Comparison of ENCODE assay signal across 24 mouse cellular contexts in the genomic region with DNA sequence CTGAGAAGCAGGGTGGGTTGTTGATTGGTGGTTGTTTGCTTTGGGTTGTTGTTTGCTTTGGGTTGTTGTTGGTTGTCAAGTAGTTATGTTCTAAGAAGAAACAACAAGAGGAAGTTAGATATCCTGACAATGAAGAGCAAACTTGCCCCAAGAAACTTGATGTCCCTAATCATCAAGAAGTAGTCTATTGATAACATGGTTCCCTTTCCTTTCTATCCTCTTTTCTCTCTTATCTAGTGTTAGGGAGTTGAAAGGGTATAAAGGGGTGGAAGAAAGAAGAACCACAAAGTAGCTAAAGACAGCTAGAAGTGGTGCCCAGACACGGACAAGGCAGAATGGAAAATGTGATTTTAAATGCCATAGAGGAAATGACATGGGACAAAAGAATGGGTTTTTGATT. TPM values are rescaled to one million over a fixed set of nuclear protein-coding genes. Genes with fewer than 3 reads are reported as not detected.
DNase-seq lines count a peak whose midpoint lies in the region; ATAC-seq and TF ChIP-seq lines count a peak whose summit lies in the region.
"Had no signal": no experiment of that assay in that cellular context is flagged by ENCODE, and none has a peak within 500 bp of the region (broad histone marks: within the 10 kb centered on the region; RNA-seq: fewer than 3 reads in every experiment).

No protein-coding gene starts in this region.

- no peak overlapping the region for H3K4me3 ChIP-seq in MEL (ENCODE audit: control insufficient read depth in 1 of 2, insufficient read depth in 1 of 2, low read depth in 2 of 2, low read length in 2 of 2)

- no peaks in the 10 kb centered on the region for H3K79me2 ChIP-seq in MEL (ENCODE audit: control insufficient read depth, insufficient read depth, low read length, poor library complexity)

- H3K9me3 ChIP-seq in MEL (replicated peaks; ENCODE audit: insufficient read depth, low read length): no peaks in the 10 kb centered on the region
- H3K9me3 ChIP-seq: G1E had no signal

- no peak for TF ChIP-seq CTCF in MEL (IDR thresholded peaks at IDR 0.05 in 2 of 3, conservative IDR thresholded peaks at IDR 0.05 in 1 of 3; ENCODE audit: control insufficient read depth in 1 of 3, insufficient read depth in 1 of 3, low read depth in 2 of 3, low read length in 3 of 3, poor library complexity in 1 of 3, severe bottlenecking in 1 of 3)

- H3K27me3 ChIP-seq in MEL (ENCODE audit: control insufficient read depth in 1 of 2, insufficient read depth in 2 of 2, low read length in 2 of 2): no peaks in the 10 kb centered on the region
- H3K27me3 ChIP-seq: CH12.LX, Patski had no signal

- intact Hi-C loops in heart, postnatal 25 days (cut with DNase I): no loop called here

- peak; percentile 18; the same call in 1 of the 2 replicates for ATAC-seq in common myeloid progenitor, adult 5-6 weeks (replicated peaks; ENCODE audit: low read depth, poor library complexity, severe bottlenecking)
- ATAC-seq: activated CD4-positive, CD25-positive, alpha-beta regulatory T cell, adult 4 months; CD4-positive, CD25-positive, alpha-beta regulatory T cell, adult 4 months; Patski had no signal

- peaks cover 3 to 18% of the 10 kb centered on the region in 2 experiments; a peak in 3 of 4 replicates for H3K4me1 ChIP-seq in MEL (ENCODE audit: control insufficient read depth in 1 of 2, insufficient read depth in 2 of 2, low read length in 2 of 2)

- peak; percentile 83 to 88 for TF ChIP-seq EP300 in MEL (IDR thresholded peaks at IDR 0.05; ENCODE audit: low read depth in 1 of 2, low read length in 2 of 2)

- DNase-seq in heart, adult 11 months: peak; percentile 31
- no peak for DNase-seq in heart, postnatal 25 days (ENCODE audit: low spot score)
- DNase-seq in MEL (ENCODE audit: low read depth, low spot score) (peak; percentile 70), MEL-GATA-1-ER (ENCODE audit: extremely low read depth, low read depth) (peak; percentile 58)
- no peak for DNase-seq in lung, postnatal 14 days
- no peak for DNase-seq in left cerebral cortex, adult 8-10 months (ENCODE audit: low spot score in 2 of 2)
- no peak for DNase-seq in gastrocnemius, adult 18-20 months (ENCODE audit: low spot score)
- DNase-seq: adrenal gland, adult 2 months; adrenal gland, adult 8-10 months; adrenal gland, postnatal 10 days; adrenal gland, postnatal 14 days; adrenal gland, postnatal 25 days; adrenal gland, postnatal 36 days; B cell, adult 2 months; cerebellum, adult 11 months; cerebellum, adult 11-12 months; cerebellum, adult 18-20 months; cerebellum, adult 2 months had no signal

- H3K27ac ChIP-seq in MEL (ENCODE audit: control insufficient read depth, low read depth, low read length): peak overlapping the region; percentile 63

- TF ChIP-seq POLR2A in MEL (IDR thresholded peaks at IDR 0.05; ENCODE audit: control insufficient read depth in 1 of 2, insufficient read depth in 1 of 2, low read depth in 1 of 2, low read length in 2 of 2, poor library complexity in 1 of 2): no peak

- no peak overlapping the region; the same call in 1 of the 2 replicates for H3K9ac ChIP-seq in MEL (ENCODE audit: control insufficient read depth, low read depth, low read length, poor library complexity, severe bottlenecking)

- TF ChIP-seq RAD21 in MEL (IDR thresholded peaks at IDR 0.05; ENCODE audit: low read depth, low read length): no peak

- H3K36me3 ChIP-seq in MEL (ENCODE audit: control insufficient read depth in 1 of 2, insufficient read depth in 2 of 2, low read length in 2 of 2): peaks cover 0 to 20% of the 10 kb centered on the region in 2 experiments; a peak in 2 of 4 replicates
- H3K36me3 ChIP-seq: G1E had no signal

TF ChIP-seq in MEL, 35 proteins besides CTCF, POLR2A, EP300 and RAD21:
- TF ChIP-seq GATA1 (IDR thresholded peaks at IDR 0.05; ENCODE audit: low read depth, low read length) (peak; percentile 89), ETS1 (IDR thresholded peaks at IDR 0.05; ENCODE audit: low read depth, low read length) (peak; percentile 47; the same call in 1 of the 2 replicates), RCOR1 (IDR thresholded peaks at IDR 0.05; ENCODE audit: low read depth, low read length) (peak; percentile 45; the same call in 1 of the 2 replicates), TCF12 (IDR thresholded peaks at IDR 0.05; ENCODE audit: low read depth, low read length) (peak; percentile 67), TBP (IDR thresholded peaks at IDR 0.05; ENCODE audit: low read depth, low read length) (peak; percentile 37; the same call in 1 of the 2 replicates), USF1 (IDR thresholded peaks at IDR 0.05; ENCODE audit: low read depth, low read length) (no peak), MAX (IDR thresholded peaks at IDR 0.05; ENCODE audit: low read length) (no peak), SIN3A (IDR thresholded peaks at IDR 0.05; ENCODE audit: low read length) (peak; percentile 28; the same call in 1 of the 2 replicates)

RNA-seq across cellular contexts. Expression of a gene that starts 20.9 kb away (rescaled TPM):
- 10 to 100 TPM; 21.7 to 26.1 TPM for total RNA-seq in heart, postnatal 25 days (2021)
- total RNA-seq in MEL (2012; rRNA removed): 3.3 and 3.9 TPM in 2 replicates
- 1 to 10 TPM in 1 of 2 experiments, not detected in 1; 4.9 TPM for polyA plus RNA-seq in MEL (2012; ENCODE audit: insufficient read depth in 1 of 2, insufficient read length in 2 of 2, low read depth in 1 of 2, low replicate concordance in 2 of 2, missing spikeins in 1 of 2)
- total RNA-seq in common myeloid progenitor, adult 5-6 weeks (2017): 12.5 and 18.3 TPM in 2 replicates
- 10 to 100 TPM; 52.4 to 53.7 (median 53.5) TPM for total RNA-seq in left cerebral cortex, adult 8-10 months (2022)
- 10 to 100 TPM; 18.7 to 19.6 TPM for total RNA-seq in gastrocnemius, adult 18-20 months (2021)

RNA-seq across cellular contexts. Expression of a gene that starts 32.3 kb away (rescaled TPM):
- total RNA-seq in heart, postnatal 25 days (2021): 10 to 100 TPM; 65.8 to 72.8 TPM
- total RNA-seq in MEL (2012; rRNA removed): 22.2 and 22.6 TPM in 2 replicates
- 100 to 1,000 TPM in 1 of 2 experiments, 10 to 100 TPM in 1; 23.3 to 497 TPM for polyA plus RNA-seq in MEL (2012; ENCODE audit: insufficient read depth in 1 of 2, insufficient read length in 2 of 2, low read depth in 1 of 2, low replicate concordance in 2 of 2, missing spikeins in 1 of 2)
- 81.2 and 99.4 TPM in 2 replicates for total RNA-seq in common myeloid progenitor, adult 5-6 weeks (2017)
- 100 to 1,000 TPM in 2 of 4 experiments, 10 to 100 TPM in 2; 89.3 to 105 (median 98.4) TPM for total RNA-seq in left cerebral cortex, adult 8-10 months (2022)
- total RNA-seq in gastrocnemius, adult 18-20 months (2021): 100 to 1,000 TPM; 128 to 132 TPM

Comparison
In these comparisons a context has a peak if more than half of its experiments do, and no peak if none do; other contexts are left out.
1. DNase-seq: peak in heart, adult 11 months (single experiment), MEL (single experiment) and MEL-GATA-1-ER (single experiment); none in heart, postnatal 25 days (single experiment), lung, postnatal 14 days (single experiment), left cerebral cortex, adult 8-10 months (0 of 2) and gastrocnemius, adult 18-20 months (single experiment).